ENCODE assay signal across 22 mouse cellular contexts in the genomic region with DNA sequence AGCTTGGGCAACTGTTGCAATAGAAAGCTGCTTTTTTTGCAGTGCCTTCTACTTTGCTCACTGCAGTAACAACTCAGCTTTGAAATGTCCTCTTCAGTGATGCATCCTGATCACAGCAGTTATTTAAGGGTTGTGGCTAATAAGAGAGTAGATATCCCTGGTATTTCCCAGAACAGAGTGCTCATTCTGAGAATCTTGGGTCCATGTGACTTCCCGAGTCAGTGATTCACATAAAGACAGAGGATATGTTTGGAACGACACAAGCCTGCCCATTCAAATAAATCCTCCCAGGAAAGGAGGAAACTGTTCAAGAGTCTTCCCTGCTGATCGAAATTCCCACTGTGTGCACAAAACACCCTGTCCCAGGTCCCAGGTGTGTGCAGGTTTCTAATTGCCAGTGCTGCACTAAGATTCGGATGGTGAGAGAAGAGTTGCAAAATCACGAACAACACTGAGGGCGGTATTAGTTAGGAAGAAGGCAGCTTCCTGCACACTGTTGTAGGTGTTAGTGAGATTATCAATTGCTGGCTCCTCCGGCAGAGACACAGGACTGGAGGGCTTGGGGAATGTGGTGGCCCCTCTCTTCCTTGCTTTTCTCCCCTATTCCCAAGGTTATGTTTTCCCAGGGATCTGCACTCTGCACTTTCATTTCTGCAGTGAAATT.
DNase-seq lines count a peak whose midpoint lies in the region; ATAC-seq lines count a peak whose summit lies in the region.
"Had no signal": no experiment of that assay in that cellular context is flagged by ENCODE, and none has a peak within 500 bp of the region (broad histone marks: within the 10 kb centered on the region; RNA-seq: fewer than 3 reads in every experiment).

No protein-coding gene starts in this region.

- DNase-seq in heart, postnatal 14 days: no peak
- peak; percentile 25 for DNase-seq in layer of hippocampus, adult 11-12 months (ENCODE audit: low spot score)
- DNase-seq in layer of hippocampus, adult 9-11 months: no peak
- peak; percentile 42 for DNase-seq in right cerebral cortex, postnatal 25 days
- no peak for DNase-seq in right cerebral cortex, postnatal 36 days (ENCODE audit: low spot score in 2 of 2)
- no peak for DNase-seq in lung, postnatal 25 days (ENCODE audit: low spot score)
- DNase-seq: B cell, adult 2 months; cerebellum, postnatal 14 days; gastrocnemius, postnatal 25 days; kidney, postnatal 14 days; lung, postnatal 36 days; thymus, adult 18-20 months had no signal

- no peak overlapping the region for H3K9ac ChIP-seq in heart, embryonic 11.5 days (ENCODE audit: low read depth, low read length)
- H3K9ac ChIP-seq in midbrain, embryonic 16.5 days (ENCODE audit: low read depth, low read length): no peak overlapping the region
- H3K9ac ChIP-seq: forebrain, embryonic 15.5 days; hindbrain, embryonic 14.5 days; liver, embryonic 14.5 days had no signal

- H3K27ac ChIP-seq in heart, embryonic 11.5 days (ENCODE audit: low read depth, low read length): no peak overlapping the region
- no peak overlapping the region for H3K27ac ChIP-seq in midbrain, embryonic 16.5 days (ENCODE audit: low read length)
- H3K27ac ChIP-seq: embryonic facial prominence, embryonic 10.5 days; forebrain, embryonic 15.5 days; hindbrain, embryonic 14.5 days; liver, embryonic 14.5 days; midbrain, embryonic 10.5 days had no signal

- no peaks in the 10 kb centered on the region for H3K36me3 ChIP-seq in heart, embryonic 11.5 days (ENCODE audit: control insufficient read depth, insufficient read depth, low read length)
- H3K36me3 ChIP-seq in midbrain, embryonic 16.5 days (ENCODE audit: control insufficient read depth, insufficient read depth, low read length): no peaks in the 10 kb centered on the region
- H3K36me3 ChIP-seq: embryonic facial prominence, embryonic 10.5 days; forebrain, embryonic 15.5 days; midbrain, embryonic 10.5 days had no signal

- no peak for ATAC-seq in heart, embryonic 11.5 days (replicated peaks; ENCODE audit: insufficient number of reproducible peaks, low FRiP score, low TSS enrichment)
- ATAC-seq in midbrain, embryonic 16.5 days: no peak
- ATAC-seq: forebrain, embryonic 15.5 days; intestine, postnatal 0 days had no signal

- 50% methylated on average over 7 of the region's 7 CpGs for WGBS in heart, embryonic 11.5 days (ENCODE audit: insufficient replicate concordance)
- WGBS in midbrain, embryonic 16.5 days: 72% methylated on average over 7 of the region's 7 CpGs

- no peaks in the 10 kb centered on the region for H3K9me3 ChIP-seq in heart, embryonic 11.5 days (replicated peaks; ENCODE audit: control insufficient read depth, low read length)
- no peaks in the 10 kb centered on the region for H3K9me3 ChIP-seq in midbrain, embryonic 16.5 days (replicated peaks; ENCODE audit: control insufficient read depth, low read length, poor library complexity, severe bottlenecking)
- H3K9me3 ChIP-seq: embryonic facial prominence, embryonic 10.5 days; forebrain, embryonic 15.5 days; midbrain, embryonic 10.5 days had no signal

- H3K4me3 ChIP-seq in heart, embryonic 11.5 days (ENCODE audit: low read depth, low read length): no peak overlapping the region
- H3K4me3 ChIP-seq in midbrain, embryonic 16.5 days (ENCODE audit: low read depth, low read length): no peak overlapping the region
- H3K4me3 ChIP-seq: embryonic facial prominence, embryonic 10.5 days; erythroblast, embryonic 14.5 days; forebrain, embryonic 15.5 days; midbrain, embryonic 10.5 days; myocyte had no signal

- no peaks in the 10 kb centered on the region for H3K27me3 ChIP-seq in heart, embryonic 11.5 days (ENCODE audit: control insufficient read depth, insufficient read depth, low read length)
- H3K27me3 ChIP-seq in midbrain, embryonic 16.5 days (ENCODE audit: control insufficient read depth, insufficient read depth, low read depth, low read length): no peaks in the 10 kb centered on the region
- H3K27me3 ChIP-seq: forebrain, embryonic 15.5 days had no signal

- no peaks in the 10 kb centered on the region; the same call in 1 of the 2 replicates for H3K4me1 ChIP-seq in heart, embryonic 11.5 days (ENCODE audit: control insufficient read depth, insufficient read depth, low read length)
- 0 out of 2 replicates have a peak, but pooled peaks cover 2% of the 10 kb centered on the region for H3K4me1 ChIP-seq in midbrain, embryonic 16.5 days (ENCODE audit: control insufficient read depth, insufficient read depth, low read length)
- H3K4me1 ChIP-seq: embryonic facial prominence, embryonic 10.5 days; forebrain, embryonic 15.5 days; midbrain, embryonic 10.5 days had no signal

- H3K4me2 ChIP-seq in heart, embryonic 11.5 days: peak overlapping the region; percentile 38
- no peak overlapping the region for H3K4me2 ChIP-seq in midbrain, embryonic 16.5 days (ENCODE audit: low read length)
- H3K4me2 ChIP-seq: forebrain, embryonic 15.5 days; hindbrain, embryonic 14.5 days had no signal

- intact Hi-C loops in heart, postnatal 14 days (cut with DNase I): no loop called here

Comparison
In these comparisons a context has a peak if more than half of its experiments do, and no peak if none do; other contexts are left out.
1. DNase-seq: peak in layer of hippocampus, adult 11-12 months (single experiment) and right cerebral cortex, postnatal 25 days (single experiment); none in heart, postnatal 14 days (0 of 2), layer of hippocampus, adult 9-11 months (single experiment), right cerebral cortex, postnatal 36 days (0 of 2) and lung, postnatal 25 days (single experiment).